Mouse (Mus musculus) adipocyte (in vitro differentiated cells): ENCODE results near the gene Olfr544.
"Not testable (repeated sequence)": the region's sequence is repeated elsewhere in the genome, so short reads cannot be mapped to it uniquely, and the experiment has no call there.

Source experiments
- DNase-seq: peaks from one replicate; pipeline ENCODE4 v3.0.0-alpha.2; 2016; ENCODE audit warnings: low spot score

The Olfr544 gene

GRCm38 (mm10) chr7:102488161-102488560 lies at the start of gene Olfr544:
Gene Olfr544, minus strand, starts transcription at chr7:102488313.
- peak; percentile 57 for DNase-seq

DNA sequence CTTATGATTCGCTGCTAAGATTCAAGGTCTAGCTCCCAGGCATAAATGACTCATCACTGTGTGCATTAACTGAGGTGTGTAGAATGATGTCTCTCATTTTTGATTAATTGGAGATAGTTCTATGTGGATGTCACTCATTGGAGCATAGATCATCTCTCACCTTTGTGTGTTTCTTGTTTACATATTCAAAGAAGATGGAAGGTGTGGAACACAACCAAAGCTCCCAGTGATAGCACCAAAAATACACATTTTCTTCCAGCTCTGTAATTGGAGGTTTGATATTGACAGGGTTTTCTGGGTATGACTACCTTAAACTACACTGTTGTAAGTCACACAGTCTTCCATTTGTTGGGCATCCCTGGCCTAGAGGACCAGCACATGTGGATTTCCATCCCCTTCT lies 46.3 kb upstream of the Olfr544 start, which contains the start of gene Olfr547:
Gene Olfr547 (plus strand): TSS at position 301 of the 400 bp plus-strand sequence.
- DNase-seq, result no peak

- no peak for DNase-seq
These were observed 40.9 kb upstream of the Olfr544 start for GRCm38 (mm10) chr7:102529052-102529451.

- DNase-seq, result no peak
These were observed 28.9 kb upstream of the Olfr544 start for GRCm38 (mm10) chr7:102517051-102517335.

DNA sequence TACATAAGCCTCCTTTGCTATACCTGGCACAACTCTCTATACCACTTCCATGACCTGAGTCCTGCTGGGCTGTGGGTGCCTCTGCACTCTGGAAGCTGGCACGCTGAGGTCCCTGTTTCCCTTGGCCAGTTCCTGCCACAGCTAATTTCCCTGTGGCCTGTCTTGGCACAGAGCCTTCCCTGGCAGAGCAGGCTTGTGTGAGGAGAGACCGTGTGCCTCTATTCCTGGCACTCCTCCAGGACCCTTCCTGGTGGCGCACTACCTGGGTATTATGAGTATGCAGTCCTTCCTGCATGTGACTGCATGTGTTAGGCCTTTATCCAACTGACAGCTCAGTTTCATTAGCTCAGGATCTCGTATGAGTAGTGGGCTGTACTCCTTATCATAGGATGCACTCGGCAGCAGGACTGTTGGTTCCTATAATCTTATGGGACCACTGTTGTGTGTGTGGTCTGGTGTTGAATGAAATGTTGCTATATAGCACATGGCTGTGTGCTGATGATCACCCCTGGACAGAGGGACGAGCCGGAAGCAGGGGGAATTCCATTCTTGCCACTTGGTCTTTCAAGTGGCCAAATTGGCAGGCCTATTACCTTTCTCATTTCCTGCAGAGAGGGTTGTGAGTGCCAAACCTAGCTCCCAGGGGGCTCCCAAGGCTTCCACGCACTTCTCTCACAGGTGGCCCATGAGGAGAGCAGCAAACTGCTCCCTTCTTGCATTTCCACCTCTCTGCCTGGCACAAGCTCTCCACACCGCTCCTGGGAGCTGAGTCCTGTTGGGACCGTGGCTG lies 28.3 kb upstream of the Olfr544 start:
- DNase-seq, result peak; percentile 33

DNA sequence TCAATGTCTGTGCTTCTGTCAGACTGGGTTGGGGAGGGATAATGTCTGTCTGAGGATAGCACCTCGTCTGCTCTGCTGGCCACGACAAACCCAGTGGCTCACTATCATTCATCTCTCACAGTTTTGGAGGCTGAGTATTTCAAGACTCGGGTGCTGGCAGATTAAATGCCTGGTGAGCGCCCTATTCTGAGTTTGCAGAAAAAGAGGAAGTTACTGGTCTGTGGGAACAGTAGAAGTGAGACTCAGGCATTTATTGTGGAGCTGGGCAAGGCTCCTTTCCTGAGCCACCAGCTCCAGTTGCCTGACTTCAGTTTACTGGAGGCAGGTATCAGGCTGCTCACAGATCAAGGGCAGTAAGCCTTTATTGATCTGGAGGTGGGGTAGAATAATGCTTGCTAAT lies 26.0 kb upstream of the Olfr544 start:
- no peak for DNase-seq

DNA sequence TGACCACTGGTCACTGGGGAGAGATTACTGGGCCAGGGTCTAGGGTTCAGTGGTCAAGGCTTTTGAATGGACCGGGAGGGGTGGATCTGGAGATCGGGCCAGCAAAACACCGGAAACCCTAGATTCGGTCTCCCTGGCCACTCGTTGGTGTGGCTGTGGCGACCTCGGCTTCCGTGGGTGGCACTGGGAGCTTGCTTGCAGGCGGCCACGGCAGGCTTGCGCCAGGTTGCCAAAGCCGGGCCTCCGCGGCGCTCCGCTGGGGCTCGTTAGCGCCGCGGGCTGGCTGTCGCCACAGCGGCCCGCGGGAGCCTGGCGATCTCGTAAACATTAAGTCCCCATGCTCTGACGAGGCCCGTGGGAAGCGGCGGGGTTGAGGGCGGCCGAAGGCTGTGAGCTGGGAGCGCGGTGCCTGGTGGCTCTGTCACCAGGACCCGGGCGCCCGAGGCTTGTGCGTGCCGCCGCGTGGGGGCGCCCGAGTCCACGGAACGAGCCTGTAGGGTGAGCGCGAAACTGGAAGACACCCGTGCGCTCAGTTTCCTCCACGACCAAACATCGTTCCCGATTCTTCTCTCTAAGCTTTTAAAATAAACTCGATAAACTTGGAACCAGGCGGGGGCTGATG lies 24.8 kb upstream of the Olfr544 start:
- peak; percentile 58 for DNase-seq

- no peak for DNase-seq
These were observed 23.8 kb upstream of the Olfr544 start for GRCm38 (mm10) chr7:102511927-102512326.

- DNase-seq, result no peak
These were observed 21.6 kb upstream of the Olfr544 start for GRCm38 (mm10) chr7:102509726-102510125.

DNA sequence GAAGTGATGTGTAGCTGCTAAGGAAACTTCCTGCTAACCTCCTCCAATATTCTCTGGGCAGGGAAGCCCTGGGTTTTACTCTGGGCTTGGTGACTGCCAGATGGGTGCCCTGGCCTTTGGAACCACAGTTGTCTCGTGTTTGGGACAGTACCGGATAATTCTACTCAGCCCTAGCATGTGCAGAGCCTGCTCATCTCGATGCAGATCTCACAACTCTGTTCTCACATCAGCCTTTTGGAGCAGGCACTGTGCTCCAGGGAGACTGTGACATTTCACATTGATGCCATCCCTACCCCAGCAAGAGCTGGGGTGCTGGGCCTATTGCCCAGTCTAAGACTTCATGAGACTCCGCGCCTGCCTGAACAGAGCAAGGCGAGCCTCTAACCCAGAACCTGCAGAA lies 20.6 kb upstream of the Olfr544 start:
- no peak for DNase-seq

- DNase-seq, result no peak
These were observed 20.0 kb upstream of the Olfr544 start for GRCm38 (mm10) chr7:102508066-102508465.

GRCm38 (mm10) chr7:102506848-102507247 lies 18.7 kb upstream of the Olfr544 start:
- DNase-seq, result peak; percentile 70

DNA sequence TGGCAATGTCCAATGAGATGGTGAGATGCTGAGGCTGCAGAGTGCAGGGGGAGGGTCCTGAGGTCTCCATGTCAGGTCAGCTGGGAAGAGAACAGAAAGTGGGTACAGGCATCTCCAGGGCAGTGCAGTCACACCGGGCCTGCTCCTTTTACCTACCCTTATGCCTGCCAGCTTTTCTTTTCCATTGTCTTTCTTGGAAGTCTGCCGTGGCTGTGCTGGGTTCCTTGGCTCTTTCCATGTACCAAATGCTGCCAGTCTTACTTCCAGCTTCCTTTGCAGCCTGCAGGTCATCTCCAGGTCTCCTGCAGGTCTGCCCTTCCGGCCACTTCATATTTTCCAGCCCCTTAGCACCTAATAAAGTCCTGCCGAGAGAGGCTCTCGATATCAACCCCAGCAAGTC lies 13.9 kb upstream of the Olfr544 start:
- DNase-seq, result no peak

DNA sequence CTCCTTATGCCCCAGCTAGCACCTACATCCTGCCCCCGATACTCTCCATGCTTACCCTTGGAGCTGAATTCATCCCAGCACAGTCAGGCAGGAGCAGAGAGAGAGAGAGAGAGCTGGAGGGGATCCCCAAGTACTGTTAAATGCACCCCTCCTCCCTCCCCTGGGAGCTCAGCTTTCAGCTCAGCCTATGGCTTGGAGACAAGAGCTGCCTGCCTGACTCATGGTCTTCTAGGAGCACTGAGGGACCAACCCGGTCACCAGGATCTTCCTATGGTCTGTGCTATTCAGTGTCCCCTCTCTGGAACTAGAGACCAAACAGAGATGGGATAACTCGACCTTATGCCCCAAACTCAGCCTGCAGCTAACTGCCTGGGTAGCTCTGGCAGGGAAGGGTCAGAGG lies 11.4 kb upstream of the Olfr544 start, which contains the start of gene Olfr545:
Gene Olfr545 (minus strand): TSS at position 101 of the 400 bp plus-strand sequence.
- DNase-seq, result no peak

DNA sequence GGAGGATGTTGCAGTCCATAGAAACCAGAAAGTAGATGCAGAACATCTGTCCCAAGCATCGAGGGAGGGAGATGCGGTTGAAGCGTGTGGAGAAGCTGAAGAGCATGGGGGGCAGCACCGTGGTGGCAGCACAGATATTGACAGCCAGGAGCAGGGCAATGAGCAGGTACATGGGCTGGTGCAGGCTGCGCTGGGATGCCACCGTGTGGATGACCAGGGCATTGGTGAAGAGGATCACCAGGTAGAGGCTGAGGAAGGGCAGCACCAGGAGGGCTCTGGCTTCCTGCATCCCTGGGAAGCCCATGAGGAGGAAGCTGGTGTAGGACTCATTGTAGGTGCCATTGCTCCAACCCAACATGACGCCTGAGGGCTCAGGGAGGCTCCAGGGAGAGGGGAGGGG lies 6.3 kb upstream of the Olfr544 start:
- DNase-seq, result not testable (repeated sequence)

- DNase-seq, result no peak
These were observed 2.0 kb downstream of the Olfr544 start for GRCm38 (mm10) chr7:102486105-102486504.

DNA sequence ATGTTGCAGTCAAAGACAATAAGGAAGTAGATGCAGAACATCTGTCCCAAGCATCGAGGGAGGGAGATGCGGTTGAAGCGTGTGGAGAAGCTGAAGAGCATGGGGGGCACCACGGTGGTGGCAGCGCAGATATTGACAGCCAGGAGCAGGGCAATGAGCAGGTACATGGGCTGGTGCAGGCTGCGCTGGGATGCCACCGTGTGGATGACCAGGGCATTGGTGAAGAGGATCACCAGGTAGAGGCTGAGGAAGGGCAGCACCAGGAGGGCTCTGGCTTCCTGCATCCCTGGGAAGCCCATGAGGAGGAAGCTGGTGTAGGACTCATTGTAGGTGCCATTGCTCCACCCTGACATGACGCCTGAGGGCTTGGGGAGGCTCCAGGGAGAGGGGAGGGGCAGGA lies 3.3 kb downstream of the Olfr544 start:
- DNase-seq, result not testable (repeated sequence)

GRCm38 (mm10) chr7:102483665-102484064 lies 4.4 kb downstream of the Olfr544 start:
- no peak for DNase-seq

DNA sequence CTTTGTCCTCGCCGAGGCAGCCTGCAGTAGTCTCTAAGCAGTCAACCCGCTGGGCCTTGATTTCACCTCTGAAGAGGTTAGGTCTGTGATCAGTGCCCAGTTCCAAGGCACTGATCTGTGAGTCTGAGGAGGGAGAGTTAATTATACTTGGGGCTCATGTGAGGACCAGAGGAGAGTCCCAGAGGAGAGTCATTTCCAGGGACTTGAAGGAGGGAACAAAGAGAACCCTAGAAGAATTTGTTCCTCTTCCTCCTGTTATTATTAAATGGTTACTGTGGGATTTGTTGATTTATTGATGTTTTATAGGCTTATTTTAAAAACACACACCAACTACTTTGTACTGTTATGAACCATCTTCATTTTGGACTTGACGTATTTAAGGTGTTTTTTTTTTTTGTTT lies 6.5 kb downstream of the Olfr544 start, which contains the start of gene Olfr543:
Gene Olfr543 (minus strand): TSS at position 101 of the 400 bp plus-strand sequence.
- no peak for DNase-seq

DNA sequence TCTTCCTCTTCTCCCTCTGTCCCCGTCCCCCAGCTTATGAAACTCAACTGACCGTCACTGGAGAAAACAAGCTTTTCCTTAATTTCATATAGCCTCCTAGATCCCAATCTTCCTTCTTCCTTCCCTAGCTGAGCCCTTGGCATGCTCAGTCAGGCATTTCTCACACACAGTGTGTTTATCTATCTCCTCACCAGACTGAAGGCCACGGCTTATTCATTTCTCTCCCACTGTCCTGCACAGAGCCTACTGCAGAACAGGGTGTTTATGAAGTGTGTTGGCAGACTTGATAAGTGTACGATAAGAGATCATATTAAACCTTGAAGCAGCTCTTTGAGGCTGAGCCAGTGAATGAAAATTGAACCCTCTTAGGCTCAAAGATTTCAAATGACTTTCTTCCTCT lies 7.3 kb downstream of the Olfr544 start:
- DNase-seq, result no peak

DNA sequence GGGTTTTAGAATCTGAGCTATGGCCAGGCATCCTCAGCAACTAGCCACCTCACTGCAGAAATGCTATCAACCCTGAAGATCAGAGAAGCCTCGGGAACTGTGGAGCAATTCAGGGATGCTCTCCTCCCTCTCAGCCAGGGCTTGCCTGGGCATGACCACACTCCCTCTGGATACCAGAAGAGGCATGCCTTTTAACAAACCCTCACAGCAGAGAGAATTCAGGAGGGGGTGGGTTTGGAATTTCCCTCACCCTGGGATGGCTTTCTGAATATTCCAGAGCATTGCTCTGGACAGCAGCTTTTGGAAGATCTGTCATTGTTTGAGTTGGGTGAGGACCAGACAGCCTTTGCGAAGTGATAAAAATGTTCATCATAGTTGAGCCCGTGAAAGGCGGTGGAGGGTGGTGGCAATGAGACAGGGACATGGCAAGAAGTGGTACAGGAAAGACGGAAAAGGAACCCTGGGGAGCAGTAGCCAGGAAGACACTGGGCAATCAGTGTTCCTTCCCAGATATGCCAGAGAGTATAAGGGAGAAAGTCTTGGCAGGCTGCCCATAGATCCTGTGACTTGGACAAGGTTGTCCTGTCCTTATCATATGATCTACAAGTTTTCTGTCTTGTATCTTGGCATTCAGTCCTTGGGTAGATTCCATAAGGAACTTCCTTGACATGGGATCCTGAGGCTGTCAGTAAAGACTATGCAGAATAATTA lies 8.6 kb downstream of the Olfr544 start:
- peak; percentile 69 for DNase-seq

DNA sequence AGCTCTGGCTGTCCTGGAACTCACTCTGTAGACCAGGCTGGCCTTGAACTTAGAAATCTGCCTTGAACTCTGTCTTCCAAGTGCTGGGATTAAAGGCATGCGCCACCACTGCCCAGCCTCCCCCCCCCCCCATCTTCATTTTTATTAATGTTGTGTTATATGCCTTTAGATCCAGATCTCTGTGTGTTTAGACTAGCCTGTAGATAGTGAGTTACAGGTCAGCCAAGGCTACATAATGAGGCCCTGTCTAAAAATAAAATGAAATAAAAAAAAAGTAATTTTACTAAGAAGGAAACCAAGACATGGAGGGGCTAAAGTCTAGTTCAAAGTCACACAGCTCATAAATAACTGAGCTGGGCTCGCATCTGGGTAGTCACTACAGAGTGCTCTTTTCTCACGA lies 9.2 kb downstream of the Olfr544 start:
- DNase-seq, result no peak

GRCm38 (mm10) chr7:102478425-102478824 lies 9.7 kb downstream of the Olfr544 start:
- no peak for DNase-seq
